Mouse (Mus musculus): ENCODE measurements around the gene Dnase2b. TPM values are rescaled to one million over a fixed set of nuclear protein-coding genes. Genes with fewer than 3 reads are reported as not detected.

Gene Dnase2b
- total and polyA plus RNA-seq, 2 experiments, result 6.6 to 11.0 TPM

DNA sequence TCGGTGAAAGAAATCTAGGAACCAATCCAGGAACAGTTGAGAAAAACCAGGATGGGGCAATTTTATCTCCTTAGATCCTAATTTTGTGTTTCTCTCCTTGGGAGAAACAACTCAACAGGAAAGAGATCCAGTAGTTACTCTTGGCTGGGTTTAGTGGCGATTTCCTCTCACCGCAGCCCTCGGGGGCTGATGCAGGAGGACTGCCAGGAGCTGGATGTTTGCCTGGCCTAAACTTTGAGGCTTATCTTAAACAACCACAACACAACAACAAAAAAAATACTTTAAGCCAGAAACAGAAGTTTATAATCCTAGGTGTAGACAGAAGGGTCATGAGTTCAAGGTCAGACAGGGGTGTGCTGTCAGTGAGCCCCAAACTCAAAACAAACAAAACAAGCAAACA is 3.6 kb downstream of the Dnase2b start:
- WGBS, result 13% methylated on average over 4 of the region's 4 CpGs
- peaks cover 74% of the 10 kb centered on the region for H3K36me3 ChIP-seq (ENCODE audit: control insufficient read depth, insufficient read depth, low read length)

DNA sequence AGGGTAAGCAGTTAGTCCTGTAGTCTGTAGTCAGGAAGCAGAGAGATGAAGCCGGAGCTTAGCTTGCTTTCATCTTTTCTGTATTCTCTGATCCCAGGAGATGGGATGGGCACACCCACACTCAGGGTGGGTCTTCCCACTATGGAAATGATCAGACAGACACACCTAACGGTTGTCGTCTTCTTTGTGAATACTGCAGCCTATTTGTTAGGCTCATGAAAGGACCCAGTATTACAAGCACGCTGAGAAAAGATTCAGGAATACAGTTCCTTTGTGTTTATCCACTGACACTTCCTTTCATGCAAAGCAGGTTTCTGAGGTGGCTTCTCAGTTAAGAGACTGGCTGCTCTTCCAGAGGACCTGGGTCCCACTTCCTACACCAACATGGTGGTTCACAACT is 4.1 kb downstream of the Dnase2b start:
- Histone ChIP-seq H3K79me2 (ENCODE audit: control insufficient read depth, insufficient read depth, low read length) (peaks cover 1% of the 10 kb centered on the region; the same call in 1 of the 2 replicates), H3K9ac (ENCODE audit: low read depth, low read length) (no peak overlapping the region), H3K27ac (replicated peaks; ENCODE audit: insufficient read depth, low read depth, low read length) (0 out of 2 replicates have a peak overlapping the region, but pooled peaks have one; percentile 2), H3K36me3 (ENCODE audit: control insufficient read depth, insufficient read depth, low read length) (peaks cover 72% of the 10 kb centered on the region), H3K4me3 (ENCODE audit: insufficient read depth, low read depth, low read length) (no peak overlapping the region), H3K4me1 (ENCODE audit: control insufficient read depth, insufficient read depth, low read length) (peaks cover 20% of the 10 kb centered on the region), H3K27me3 (ENCODE audit: control insufficient read depth, insufficient read depth, low read length) (no peaks in the 10 kb centered on the region)
- WGBS, result 76% methylated on average over 4 of the region's 4 CpGs
- TF ChIP-seq POLR2A (IDR thresholded peaks at IDR 0.05; ENCODE audit: extremely low read depth, insufficient read depth, low read length) (no peak), CTCF (IDR thresholded peaks at IDR 0.05; ENCODE audit: low read depth, low read length) (no peak)
- DNase-seq (ENCODE audit: extremely low read depth, low read depth, low spot score), result no peak

More for the DNA sequence above, 3.6 kb downstream of the Dnase2b start:
- Histone ChIP-seq H3K79me2 (ENCODE audit: control insufficient read depth, insufficient read depth, low read length) (no peaks in the 10 kb centered on the region; the same call in 1 of the 2 replicates), H3K27ac (replicated peaks; ENCODE audit: insufficient read depth, low read depth, low read length) (no peak overlapping the region; the same call in 1 of the 2 replicates), H3K4me1 (ENCODE audit: control insufficient read depth, insufficient read depth, low read length) (peaks cover 18% of the 10 kb centered on the region), H3K4me3 (ENCODE audit: insufficient read depth, low read depth, low read length) (no peak overlapping the region), H3K27me3 (ENCODE audit: control insufficient read depth, insufficient read depth, low read length) (no peaks in the 10 kb centered on the region), H3K9ac (ENCODE audit: low read depth, low read length) (no peak overlapping the region)
- TF ChIP-seq CTCF (IDR thresholded peaks at IDR 0.05; ENCODE audit: low read depth, low read length) (no peak), POLR2A (IDR thresholded peaks at IDR 0.05; ENCODE audit: extremely low read depth, insufficient read depth, low read length) (no peak)
- DNase-seq (ENCODE audit: extremely low read depth, low read depth, low spot score), result no peak

DNA sequence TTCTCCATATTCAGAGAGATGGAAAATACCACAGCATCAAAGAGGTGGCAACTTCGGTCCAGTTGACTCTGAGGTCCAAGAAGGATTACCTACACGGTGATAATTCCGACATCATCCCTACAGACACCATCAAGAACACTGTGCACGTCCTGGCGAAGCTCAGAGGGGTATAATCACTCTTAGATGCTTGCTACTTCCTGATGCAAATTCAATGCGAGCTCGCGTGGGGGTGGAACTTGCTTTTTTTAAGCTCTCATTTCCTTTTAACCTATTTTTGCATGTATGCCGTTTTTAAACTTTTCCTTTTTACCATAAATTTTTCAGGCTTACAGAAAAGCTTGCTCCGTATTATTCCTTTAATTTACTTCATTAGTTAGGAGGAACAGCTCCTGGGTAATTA is 5.1 kb downstream of the Dnase2b start:
- no peaks in the 10 kb centered on the region for H3K27me3 ChIP-seq (ENCODE audit: control insufficient read depth, insufficient read depth, low read length)
- no peak overlapping the region for H3K27ac ChIP-seq (replicated peaks; ENCODE audit: insufficient read depth, low read depth, low read length)
- H3K9ac ChIP-seq (ENCODE audit: low read depth, low read length), result no peak overlapping the region
- no peak for DNase-seq (ENCODE audit: extremely low read depth, low read depth, low spot score)
- H3K4me1 ChIP-seq (ENCODE audit: control insufficient read depth, insufficient read depth, low read length), result peaks cover 24% of the 10 kb centered on the region
- WGBS, result 65% methylated on average over 10 of the region's 10 CpGs
- no peak overlapping the region for H3K4me3 ChIP-seq (ENCODE audit: insufficient read depth, low read depth, low read length)
- peaks cover 3% of the 10 kb centered on the region; the same call in 1 of the 2 replicates for H3K79me2 ChIP-seq (ENCODE audit: control insufficient read depth, insufficient read depth, low read length)
- TF ChIP-seq CTCF (IDR thresholded peaks at IDR 0.05; ENCODE audit: low read depth, low read length) (no peak), POLR2A (IDR thresholded peaks at IDR 0.05; ENCODE audit: extremely low read depth, insufficient read depth, low read length) (no peak)
- H3K36me3 ChIP-seq (ENCODE audit: control insufficient read depth, insufficient read depth, low read length), result peaks cover 75% of the 10 kb centered on the region

DNA sequence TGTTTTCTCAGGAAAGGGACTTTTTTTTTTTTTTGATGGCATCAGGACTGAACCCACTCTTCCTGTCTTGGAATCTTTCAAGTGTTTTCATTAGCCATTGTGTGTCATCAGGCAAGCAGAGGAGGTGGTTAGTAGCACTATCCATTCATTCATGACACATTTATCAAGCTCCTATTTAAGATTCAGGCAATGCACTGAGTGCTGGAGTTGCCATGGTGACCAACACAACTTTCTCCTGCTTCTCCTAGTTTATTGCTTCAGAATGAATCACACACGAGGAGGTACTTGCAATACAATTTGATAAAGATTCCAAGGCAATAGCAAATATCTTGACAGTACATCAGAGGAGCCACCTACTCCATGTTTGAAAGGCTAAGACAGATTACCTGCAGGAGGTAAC is 8.0 kb downstream of the Dnase2b start:
- Histone ChIP-seq H3K36me3 (ENCODE audit: control insufficient read depth, insufficient read depth, low read length) (peaks cover 81% of the 10 kb centered on the region), H3K4me3 (ENCODE audit: insufficient read depth, low read depth, low read length) (no peak overlapping the region), H3K9ac (ENCODE audit: low read depth, low read length) (no peak overlapping the region), H3K4me1 (ENCODE audit: control insufficient read depth, insufficient read depth, low read length) (peaks cover 36% of the 10 kb centered on the region), H3K27me3 (ENCODE audit: control insufficient read depth, insufficient read depth, low read length) (no peaks in the 10 kb centered on the region), H3K27ac (replicated peaks; ENCODE audit: insufficient read depth, low read depth, low read length) (no peak overlapping the region), H3K79me2 (ENCODE audit: control insufficient read depth, insufficient read depth, low read length) (peaks cover 6% of the 10 kb centered on the region)
- TF ChIP-seq POLR2A (IDR thresholded peaks at IDR 0.05; ENCODE audit: extremely low read depth, insufficient read depth, low read length) (no peak), CTCF (IDR thresholded peaks at IDR 0.05; ENCODE audit: low read depth, low read length) (no peak)
- DNase-seq (ENCODE audit: extremely low read depth, low read depth, low spot score), result peak; percentile 44
- WGBS, result 10% methylated on average over 1 of the region's 1 CpGs

DNA sequence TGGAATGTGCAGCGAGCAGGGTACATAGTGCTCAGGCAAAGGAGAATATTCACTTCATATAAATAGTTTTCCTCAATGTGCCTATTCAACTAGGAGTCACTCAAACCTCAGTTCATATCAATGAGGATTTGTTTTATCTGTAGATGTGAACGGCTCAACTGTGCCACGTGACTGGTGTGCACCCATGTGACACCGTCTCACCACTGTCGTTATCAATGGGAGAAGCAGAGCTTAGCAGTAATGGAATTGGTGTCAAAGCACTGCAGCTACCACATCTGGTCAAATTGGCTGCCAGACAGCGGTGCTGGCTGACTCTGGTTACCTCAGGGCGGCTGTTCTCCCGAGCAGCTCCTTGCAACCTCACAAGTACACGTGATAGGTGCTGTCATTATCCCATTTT is 10.7 kb downstream of the Dnase2b start:
- Histone ChIP-seq H3K9ac (ENCODE audit: low read depth, low read length) (peak overlapping the region; percentile 4; the same call in 1 of the 2 replicates), H3K36me3 (ENCODE audit: control insufficient read depth, insufficient read depth, low read length) (peaks cover 76% of the 10 kb centered on the region), H3K4me1 (ENCODE audit: control insufficient read depth, insufficient read depth, low read length) (peaks cover 45% of the 10 kb centered on the region), H3K27ac (replicated peaks; ENCODE audit: insufficient read depth, low read depth, low read length) (peak overlapping the region; percentile 13; the same call in 1 of the 2 replicates), H3K4me3 (ENCODE audit: insufficient read depth, low read depth, low read length) (no peak overlapping the region), H3K27me3 (ENCODE audit: control insufficient read depth, insufficient read depth, low read length) (no peaks in the 10 kb centered on the region), H3K79me2 (ENCODE audit: control insufficient read depth, insufficient read depth, low read length) (peaks cover 15% of the 10 kb centered on the region)
- no peak for TF ChIP-seq POLR2A (IDR thresholded peaks at IDR 0.05; ENCODE audit: extremely low read depth, insufficient read depth, low read length)
- TF ChIP-seq CTCF (IDR thresholded peaks at IDR 0.05; ENCODE audit: low read depth, low read length), result no peak
- WGBS, result 26% methylated on average over 9 of the region's 9 CpGs
- DNase-seq (ENCODE audit: extremely low read depth, low read depth, low spot score), result peak; percentile 78

DNA sequence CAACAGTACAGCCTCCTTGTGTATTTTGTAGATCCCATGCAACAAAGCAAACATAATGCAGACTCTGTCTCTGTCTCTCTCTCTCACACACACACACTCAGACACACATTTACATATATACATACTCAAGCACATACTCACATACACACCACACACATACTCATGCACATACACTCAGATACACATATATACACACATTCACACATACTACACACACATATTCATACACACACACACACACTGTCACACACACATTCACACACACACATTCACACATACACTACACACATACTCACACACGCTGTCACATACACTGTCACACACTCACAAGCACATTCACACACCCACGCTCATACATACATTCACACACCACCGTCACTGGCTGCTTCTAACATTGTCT is 12.9 kb downstream of the Dnase2b start:
- TF ChIP-seq POLR2A (IDR thresholded peaks at IDR 0.05; ENCODE audit: extremely low read depth, insufficient read depth, low read length) (no peak), CTCF (IDR thresholded peaks at IDR 0.05; ENCODE audit: low read depth, low read length) (no peak)
- WGBS, result 87% methylated on average over 3 of the region's 3 CpGs
- Histone ChIP-seq H3K9ac (ENCODE audit: low read depth, low read length) (peak overlapping the region; percentile 52), H3K36me3 (ENCODE audit: control insufficient read depth, insufficient read depth, low read length) (peaks cover 59% of the 10 kb centered on the region), H3K27ac (replicated peaks; ENCODE audit: insufficient read depth, low read depth, low read length) (no peak overlapping the region), H3K4me3 (ENCODE audit: insufficient read depth, low read depth, low read length) (no peak overlapping the region), H3K79me2 (ENCODE audit: control insufficient read depth, insufficient read depth, low read length) (peaks cover 21% of the 10 kb centered on the region), H3K27me3 (ENCODE audit: control insufficient read depth, insufficient read depth, low read length) (no peaks in the 10 kb centered on the region), H3K4me1 (ENCODE audit: control insufficient read depth, insufficient read depth, low read length) (peaks cover 37% of the 10 kb centered on the region)
- DNase-seq (ENCODE audit: extremely low read depth, low read depth, low spot score), result peak; percentile 57

Data from liver, adult 2 months (tissue).